Mouse (Mus musculus): ENCODE measurements around the gene Gabpb1.
"Not testable (repeated sequence)": the region's sequence is repeated elsewhere in the genome, so short reads cannot be mapped to it uniquely, and the experiment has no call there.

Gene Gabpb1

DNA sequence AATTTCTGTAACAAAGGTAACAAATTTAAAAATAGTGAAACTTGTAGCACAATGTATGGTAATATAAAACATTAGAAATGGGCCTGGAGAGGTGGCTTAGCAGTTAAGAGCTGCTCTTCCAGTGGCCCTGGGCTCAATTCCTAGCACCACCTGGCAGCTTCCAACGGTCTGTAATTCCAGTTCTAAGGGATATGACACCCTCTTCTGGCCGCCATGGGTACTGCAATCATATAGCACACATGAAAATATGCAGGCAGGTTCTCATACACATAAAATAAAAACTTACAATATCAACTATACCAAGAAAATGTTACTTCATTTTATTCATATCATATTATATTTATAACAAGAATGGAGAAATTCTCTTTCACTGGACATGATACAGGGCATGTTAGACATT lies 35.8 kb downstream of the Gabpb1 start:
- DNase-seq (ENCODE audit: low spot score), result no peak

DNA sequence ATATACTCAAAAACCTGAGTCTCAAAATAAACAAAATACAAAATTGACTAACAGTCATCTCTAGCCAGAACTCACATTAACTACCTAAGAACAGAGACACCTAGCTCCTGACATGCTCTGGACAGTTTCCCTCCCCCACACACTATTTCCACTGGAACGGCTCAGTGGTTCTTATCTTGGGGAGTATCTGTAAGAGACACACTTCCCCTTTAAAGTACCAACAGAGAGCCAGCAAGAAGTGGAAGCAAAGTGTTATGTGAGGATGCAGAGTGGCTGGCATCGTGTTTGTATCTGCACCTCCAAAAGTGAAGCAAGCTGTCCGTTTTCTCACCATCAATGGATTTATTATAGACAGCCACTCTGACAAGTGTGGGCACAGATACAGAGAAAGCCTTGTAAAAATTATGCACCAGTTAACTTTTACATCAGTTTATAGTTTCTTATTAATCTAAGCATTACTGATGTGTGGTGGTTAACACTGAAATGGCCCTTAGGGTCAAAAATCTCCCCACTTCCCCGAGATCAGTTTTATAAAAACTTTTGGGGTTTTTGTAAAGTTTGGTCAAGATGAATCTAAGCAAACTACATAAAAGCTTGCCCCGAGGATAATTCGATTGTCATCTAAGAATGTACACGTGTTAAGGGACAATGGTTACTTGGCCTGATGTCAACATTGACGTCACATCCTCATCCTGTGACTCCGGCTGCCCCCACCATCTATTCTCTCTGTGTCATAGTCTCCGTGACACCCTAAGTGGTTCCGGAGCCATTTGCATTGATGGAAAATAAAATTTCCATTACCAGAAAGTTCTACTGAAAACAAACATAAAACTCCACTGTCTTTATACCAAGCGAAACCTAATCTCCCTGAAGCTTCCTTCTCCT lies 40.0 kb downstream of the Gabpb1 start:
- no peak for DNase-seq (ENCODE audit: low spot score)

DNA sequence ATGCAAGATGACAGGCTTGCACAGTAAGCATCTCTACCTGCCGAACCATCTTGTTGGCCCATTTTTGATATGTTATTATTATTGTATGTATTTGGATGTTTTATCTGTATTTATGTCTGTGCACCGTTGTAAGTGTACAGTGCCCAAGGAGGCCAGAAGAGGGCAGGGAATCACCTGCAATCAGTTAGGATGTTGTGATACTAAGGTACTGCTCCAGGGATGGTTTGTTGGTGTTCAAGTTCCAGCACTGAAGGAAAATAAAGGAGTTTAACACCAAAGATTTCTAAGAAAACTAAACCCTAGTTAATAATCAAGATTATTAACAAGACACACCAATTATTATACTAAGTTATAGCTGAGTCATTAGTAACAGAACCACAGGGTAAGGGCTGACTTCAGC lies 43.0 kb downstream of the Gabpb1 start:
- no peak for DNase-seq (ENCODE audit: low spot score)

DNA sequence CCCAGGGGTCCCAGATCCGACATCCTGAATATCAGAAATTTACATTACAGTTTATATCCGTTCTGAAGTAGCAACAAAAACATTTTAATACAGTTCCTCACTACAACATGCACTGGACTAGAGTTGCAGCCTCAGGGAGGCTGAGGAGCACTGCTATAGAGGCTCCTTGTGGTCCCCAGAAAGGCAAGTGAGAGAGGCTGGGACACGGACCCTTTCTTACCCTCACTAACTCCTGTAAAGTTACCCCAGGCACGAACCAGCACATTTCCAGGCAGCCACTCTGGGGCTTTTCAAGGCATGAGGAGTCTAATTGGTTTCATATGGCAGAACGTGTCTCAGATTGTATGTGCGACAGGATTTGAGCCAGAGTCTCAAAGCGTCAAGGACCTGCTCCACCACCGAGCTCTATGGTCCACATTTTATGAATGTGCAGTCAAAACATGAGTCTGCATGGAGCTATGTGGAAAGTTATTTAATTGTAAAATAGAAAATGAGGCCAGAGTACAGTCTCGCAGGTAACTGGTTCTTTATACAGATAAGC lies 47.6 kb downstream of the Gabpb1 start:
- DNase-seq (ENCODE audit: low spot score), result no peak

DNA sequence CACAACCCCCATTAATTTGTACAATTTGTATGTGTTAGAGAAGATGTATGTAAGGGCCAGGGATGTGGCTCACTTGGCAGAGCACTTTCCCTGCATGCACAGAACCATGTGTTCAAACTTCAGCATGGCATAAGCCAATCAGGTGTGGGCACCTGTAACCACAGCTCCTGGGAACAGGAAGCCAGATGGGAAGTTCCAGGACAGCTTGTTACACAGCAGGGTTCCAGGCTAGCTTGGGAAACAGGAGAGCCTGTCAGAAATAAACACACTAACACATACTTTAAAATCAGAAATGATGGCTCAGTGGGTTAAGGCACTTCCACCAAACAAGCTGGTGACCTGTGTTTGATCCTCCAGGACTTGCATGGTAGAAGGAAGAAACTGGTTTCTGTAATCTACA lies 53.0 kb downstream of the Gabpb1 start:
- no peak for DNase-seq (ENCODE audit: low spot score)

DNA sequence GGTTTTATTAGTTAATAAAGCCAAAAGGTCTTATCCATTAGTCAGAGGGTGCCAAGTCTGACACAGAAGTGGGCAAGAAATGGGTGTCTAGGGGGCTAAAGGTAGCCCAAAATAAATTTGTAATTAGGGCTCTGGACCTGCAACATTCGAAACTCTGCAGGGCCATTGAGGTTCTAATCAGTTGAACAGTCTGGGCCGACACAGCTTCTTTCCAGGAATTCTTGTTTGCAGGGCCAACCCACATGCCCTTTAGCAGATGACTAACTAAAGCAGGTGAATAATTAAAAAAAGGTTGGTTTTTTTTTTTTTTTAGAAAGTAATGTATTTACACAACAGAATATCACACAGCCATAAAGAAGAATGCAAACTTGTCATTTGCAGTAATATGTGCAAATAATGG lies 53.7 kb downstream of the Gabpb1 start:
- DNase-seq (ENCODE audit: low spot score), result no peak

DNA sequence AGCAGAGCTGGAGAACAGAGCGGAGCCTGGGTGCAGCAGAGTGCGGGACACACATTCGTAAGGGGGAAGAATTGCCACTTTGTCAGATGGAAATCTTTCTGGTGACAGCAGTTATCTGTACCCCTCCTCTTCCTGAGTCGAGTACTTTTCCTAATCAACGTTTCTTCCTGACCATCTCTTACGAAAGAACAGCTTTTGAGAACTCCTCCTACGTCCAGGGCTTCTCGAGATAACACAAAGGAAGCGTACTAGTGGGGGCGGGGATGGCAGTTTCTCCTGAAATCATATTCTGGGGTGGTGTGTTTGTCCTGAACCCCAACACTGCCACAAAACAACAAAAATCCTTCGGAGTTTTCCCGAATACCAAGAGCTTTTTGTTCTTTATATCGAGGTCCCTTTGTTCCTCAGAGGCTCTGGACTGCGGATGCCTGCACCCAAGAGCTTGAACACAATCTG lies 56.9 kb downstream of the Gabpb1 start, which contains the start of gene Hdc:
TSS of gene Hdc (minus strand) at position 51 of the 456 bp plus-strand sequence.
- no peak for DNase-seq (ENCODE audit: low spot score)

DNA sequence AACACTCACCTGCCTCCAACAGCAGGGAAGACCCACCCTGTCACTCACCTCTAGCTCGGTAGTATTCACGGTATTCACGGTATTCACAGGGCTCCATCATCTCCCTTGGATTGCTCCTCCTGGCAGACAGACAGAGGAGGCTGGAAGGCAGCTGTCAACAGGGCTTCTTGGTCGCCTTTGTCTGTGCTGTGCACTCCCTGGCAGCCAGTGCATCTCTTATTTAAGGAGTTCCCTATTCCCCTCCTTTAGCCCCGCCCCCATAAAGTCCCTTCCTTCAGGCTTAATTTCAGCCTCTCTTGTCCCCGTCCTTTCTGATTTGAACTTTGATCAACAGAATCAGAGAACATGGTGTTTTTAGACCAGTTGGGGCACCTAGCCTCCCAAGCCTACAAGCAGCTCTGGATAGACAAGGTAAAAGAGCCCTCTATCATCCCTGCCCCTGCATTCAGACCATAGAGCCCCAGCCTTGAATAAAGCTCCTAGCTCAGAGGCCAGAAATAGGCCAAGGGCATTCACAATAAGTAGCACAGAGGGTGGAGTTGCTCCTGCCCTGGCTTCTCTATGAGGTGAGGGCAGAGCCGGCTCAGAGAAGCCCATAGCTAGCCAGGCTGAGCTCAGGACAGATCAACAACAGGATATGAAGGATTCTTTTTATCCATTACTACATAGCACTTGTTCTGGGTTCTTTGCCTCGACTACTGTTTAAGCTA lies 57.5 kb downstream of the Gabpb1 start:
- DNase-seq (ENCODE audit: low spot score), result no peak

DNA sequence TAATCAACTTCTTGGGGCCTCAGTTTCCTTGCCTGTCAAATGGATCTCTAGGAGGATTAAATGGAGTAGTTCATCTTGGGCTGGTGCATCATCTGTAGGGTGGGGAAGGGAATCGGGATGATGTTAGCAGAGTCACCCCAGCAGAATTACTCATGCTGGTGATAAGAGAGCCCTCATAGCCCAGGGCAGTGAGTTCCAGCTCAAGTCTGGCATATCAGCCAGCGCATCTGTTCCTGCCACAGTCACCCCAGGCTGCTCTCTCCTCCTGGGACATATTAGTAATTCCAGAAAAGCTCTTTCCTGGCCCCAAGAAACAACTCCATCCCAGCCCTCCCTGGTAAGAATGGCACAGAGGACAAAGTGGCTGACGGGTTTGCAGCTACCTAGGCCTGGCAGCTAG lies 60.8 kb downstream of the Gabpb1 start:
- DNase-seq (ENCODE audit: low spot score), result no peak

DNA sequence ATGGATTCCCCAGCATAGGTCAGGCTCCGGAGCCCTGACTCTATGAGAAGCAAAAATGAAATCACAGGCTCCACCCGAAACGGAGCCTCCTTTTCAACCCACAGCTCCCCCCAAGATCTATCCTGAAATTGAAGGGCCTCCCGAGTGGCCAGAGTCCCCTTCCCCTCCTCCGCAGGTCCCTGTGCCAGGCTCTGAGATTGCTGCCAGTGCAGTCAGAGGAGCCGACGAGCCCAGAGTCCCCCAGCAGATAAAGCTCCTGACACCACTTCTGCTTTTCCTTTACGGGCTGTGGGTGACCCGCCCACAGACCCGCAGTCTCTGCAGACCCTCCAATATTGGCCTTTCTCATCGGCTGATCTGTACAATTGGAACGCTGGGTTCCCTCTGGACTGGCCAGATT lies 66.5 kb downstream of the Gabpb1 start:
- DNase-seq (ENCODE audit: low spot score), result not testable (repeated sequence)

DNA sequence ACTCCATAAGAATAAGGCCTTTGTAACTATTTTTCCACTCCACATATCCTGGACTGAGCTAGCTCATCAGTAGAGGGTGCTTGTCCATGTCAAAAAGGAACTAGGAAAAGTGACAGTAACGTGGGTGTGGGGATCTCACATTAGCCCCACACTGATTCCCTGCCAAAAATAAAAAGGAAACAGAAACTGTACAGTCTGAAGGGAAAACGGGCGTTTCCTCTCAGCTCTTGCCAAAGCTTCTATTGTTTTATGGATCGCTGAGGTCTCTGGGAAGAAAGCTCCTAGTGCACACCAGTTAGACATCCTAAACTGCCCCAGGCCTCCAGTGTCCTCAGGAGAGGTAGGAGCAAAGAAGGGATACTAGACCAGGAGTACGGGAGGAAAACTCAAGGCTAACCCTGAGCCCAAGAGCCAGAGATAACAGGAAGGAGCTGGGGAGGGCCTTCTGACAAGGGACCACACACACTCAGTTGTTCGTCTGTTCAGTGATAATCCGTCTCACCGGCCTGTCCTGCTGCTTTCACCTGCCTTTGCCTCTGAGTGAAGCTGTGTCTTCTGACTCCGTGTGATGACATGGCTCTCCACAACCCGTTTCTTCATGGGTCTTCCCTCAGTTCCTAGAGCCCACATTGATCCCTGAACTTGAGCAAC lies 68.5 kb downstream of the Gabpb1 start:
- no peak for DNase-seq (ENCODE audit: low spot score)

DNA sequence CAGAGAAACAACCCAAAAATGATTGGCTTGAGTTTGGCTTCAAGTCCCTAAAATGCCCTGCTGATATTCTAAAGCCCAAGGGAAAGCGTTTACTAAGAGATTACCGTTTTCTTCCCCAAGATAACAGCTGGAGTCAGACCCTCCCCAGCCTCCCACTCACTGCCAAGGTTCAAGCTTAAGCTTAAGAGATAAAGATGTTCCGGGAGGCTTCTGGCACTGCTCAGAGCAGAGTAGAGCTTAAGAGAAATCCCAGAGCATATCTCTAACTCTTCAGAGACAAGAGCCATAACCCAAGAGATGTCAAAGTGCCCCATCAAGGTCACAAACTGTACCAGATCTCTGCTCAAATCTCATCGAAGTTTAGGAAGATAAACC lies 69.5 kb downstream of the Gabpb1 start:
- no peak for DNase-seq (ENCODE audit: low spot score)

DNA sequence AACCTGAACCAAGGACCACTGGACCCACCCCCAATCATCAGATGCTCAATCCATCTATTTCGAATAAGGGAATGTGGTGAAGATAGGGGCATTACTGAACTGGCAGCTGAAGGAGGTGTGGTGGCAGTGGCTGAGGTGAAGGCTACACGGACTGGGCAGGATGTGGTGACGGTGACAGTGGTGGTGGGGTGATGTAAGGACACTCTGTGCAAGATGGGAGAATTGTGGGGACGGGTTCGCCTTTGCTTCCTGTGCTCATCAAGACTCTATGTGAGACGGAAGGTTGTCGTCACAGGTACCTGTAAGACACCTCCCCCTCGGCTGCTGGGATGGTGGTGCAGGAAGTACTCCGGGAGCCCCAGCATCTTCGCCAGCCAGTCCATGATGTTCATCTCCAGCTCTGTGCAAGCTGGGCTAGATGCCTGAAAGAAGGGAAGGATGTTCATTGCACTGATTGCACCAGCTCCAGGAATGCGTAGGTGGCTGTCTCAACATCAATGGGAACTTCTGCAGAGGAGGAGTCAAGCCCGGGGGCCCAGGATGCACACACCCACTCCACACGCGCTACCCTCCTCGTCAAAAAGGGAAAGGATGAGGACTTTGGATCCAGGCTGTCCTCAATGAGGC lies 70.0 kb downstream of the Gabpb1 start:
- DNase-seq (ENCODE audit: low spot score), result no peak

DNA sequence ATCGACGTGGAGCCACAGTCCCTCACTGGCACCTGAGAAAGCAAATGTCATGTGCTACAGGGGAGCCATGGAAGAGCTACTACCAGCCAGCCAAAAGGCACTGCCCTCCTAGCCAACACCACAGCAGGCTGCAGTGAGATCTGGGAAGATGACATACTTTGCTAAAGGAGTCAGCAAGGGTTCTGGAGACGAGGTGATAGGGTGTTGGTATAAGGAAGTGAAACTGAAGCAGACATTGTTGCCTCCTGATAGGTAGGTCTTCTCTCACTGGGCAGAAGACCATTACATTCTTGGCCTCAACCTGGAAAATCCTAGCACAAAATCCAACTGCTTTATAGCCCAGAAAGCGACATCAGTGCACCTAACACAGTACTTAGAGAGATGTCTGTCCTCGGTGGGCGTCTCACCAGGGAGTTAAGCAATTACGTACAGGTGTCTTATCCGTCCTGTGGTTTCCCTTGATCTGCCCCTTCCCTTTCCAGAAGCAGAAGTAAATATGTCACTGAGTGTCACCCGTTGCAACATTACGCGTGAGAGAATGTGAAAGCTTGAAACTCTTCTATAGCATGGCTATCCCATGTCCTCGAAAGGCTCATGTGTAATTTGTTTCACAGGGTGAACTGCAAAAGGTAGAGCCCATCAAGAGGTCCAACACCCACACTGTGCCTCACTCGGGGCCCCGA lies 74.1 kb downstream of the Gabpb1 start:
- no peak for DNase-seq (ENCODE audit: low spot score)

DNA sequence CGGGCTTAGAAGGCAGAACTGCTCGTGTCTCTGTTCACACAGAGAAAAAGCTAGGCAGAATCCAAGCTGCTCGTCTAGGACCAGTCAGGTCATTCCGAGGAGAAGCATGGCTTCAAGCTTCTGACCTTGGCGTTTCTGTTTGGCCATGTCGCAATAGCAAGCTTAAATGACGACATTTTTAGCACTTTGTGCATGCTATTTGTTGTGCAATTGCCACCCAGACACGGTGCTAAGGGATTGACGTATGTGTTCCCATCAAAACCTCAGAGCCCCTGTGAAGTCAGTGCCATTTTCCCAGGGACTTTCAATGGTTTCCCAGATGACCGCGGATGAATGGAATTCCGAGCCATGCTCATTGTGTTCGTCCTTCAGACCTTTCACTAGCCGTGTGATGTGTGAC lies 75.6 kb downstream of the Gabpb1 start:
- no peak for DNase-seq (ENCODE audit: low spot score)

DNA sequence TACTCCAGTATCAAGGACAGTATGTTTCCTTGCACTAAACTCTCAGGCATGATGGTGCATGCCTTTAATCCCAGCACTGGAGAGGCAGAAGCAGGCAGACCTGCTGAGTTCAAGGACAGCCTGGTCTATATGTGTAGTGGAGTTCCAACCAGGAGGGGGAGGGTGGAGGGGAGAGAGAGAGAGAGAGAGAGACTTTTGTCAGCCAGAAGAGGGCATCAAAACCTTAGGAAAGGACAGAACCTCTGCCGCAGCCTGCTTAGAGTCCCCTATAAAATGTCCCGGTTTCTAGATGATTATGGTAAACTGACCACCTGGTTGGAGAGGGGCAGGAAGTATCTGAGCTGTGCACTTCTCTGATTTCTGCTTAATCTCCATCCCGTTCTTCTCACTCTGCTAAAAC lies 77.1 kb downstream of the Gabpb1 start:
- no peak for DNase-seq (ENCODE audit: low spot score)

DNA sequence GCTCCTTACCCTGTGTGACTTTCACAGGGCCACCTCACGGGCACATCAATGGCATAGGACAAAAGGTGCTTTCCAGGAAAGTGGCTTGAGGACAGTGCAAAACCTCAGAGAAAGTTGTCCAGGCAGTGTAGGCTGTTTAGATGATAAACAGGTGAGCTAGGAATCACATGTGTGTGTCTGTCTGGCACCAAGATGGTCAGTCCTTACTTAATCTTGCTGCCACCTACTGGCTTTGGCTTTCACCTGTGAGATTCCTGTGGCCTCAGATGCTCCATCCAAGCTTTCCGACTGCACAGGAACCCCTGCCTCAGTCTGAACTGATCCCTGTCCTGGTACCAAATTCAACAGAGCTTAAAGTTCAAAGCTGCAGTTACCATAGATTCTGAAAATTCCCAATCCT lies 77.8 kb downstream of the Gabpb1 start:
- DNase-seq (ENCODE audit: low spot score), result no peak

DNA sequence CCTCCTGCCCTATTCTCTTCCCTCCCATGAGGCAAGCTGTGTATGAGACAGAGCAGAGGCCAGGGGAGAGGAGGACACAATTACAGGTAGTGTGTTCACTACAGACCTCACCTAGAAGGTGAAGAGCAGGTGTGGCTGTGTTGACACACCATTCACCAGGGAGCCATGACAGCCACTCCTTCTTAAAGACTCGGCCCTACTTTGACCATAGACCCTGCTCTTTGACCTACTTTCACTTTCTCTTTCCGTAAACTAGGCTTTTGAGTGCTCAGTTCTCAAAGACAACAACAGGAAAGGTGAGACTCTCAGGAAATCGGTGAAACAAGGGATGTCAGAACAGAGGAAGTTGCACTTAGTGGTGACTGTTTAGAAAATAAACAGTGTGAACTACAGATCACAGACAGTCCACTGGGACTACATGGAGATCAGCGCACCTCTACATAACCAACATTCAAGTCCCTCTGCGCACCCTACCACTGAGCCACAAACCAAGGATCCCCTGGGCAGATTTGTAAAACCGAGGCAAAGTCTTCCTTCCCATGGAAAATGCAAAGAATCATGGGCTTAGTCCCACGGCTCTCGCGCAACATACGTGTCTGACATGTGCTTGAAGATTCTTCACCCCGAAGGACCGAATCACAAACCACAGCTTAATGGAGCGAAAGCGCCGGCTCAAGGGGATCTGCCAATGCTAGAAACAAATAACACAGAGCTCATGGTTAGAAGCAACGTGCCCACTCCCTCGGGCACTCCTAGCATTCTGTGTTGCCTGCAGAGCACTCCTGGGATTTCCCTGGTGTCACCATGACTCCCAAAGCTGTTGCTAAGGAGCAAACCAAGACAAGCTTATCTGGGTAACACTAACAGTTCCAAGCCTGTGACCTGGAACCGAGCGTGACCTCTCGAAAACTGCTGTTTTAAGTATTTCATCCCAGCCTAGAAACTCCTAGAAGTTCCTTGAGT lies 78.6 kb downstream of the Gabpb1 start:
- DNase-seq (ENCODE audit: low spot score), result no peak

DNA sequence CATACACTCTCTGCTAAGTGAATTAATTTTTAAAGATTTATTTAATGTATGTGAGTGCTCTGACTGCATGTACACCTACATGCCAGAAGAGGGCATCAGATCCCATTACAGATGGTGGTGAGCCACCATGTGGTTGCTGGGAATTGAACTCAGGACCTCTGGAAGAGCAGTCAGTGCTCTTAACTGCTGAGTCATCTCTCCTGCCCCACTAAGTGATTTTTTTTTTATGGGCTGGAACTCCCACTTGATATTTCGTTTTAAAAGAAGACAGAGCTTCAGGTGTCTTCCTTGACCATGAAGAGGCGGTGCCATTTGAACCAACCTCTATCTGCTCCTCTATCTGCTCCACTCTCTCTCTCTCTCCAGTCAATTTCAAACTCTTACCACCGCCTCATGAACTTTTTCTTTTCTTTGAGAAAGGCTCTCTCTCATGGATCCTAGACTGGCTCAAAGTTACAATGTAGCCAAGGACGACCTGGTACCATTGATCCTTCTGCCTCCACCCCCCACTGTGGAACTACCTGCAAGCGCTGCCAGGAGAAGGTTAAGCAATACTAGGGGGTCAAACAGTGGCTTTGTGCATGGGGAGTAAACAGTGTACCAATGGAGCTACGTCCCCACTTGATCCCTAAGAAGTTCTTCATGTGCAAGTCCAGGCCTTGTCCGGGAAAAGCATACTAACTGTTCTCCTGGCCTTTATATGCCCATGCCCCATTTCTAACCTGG lies 79.6 kb downstream of the Gabpb1 start:
- DNase-seq (ENCODE audit: low spot score), result no peak
